Mouse (Mus musculus): ENCODE measurements around the gene Lsm10.

The Lsm10 gene

GRCm38 (mm10) chr4:126096464-126097111 lies at the start of gene Lsm10:
Gene Lsm10 (plus strand): TSS chr4:126096623.
- DNase-seq (ENCODE audit: low spot score), result peak; percentile 84

- peak; percentile 75 for DNase-seq (ENCODE audit: low spot score)
Observed at GRCm38 (mm10) chr4:126046851-126047585, 49.4 kb upstream of the Lsm10 start, which contains the start of gene Mrps15. Gene Mrps15 (plus strand): TSS chr4:126046925.

GRCm38 (mm10) chr4:126051617-126052016 lies 44.8 kb upstream of the Lsm10 start:
- DNase-seq (ENCODE audit: low spot score), result no peak

DNA sequence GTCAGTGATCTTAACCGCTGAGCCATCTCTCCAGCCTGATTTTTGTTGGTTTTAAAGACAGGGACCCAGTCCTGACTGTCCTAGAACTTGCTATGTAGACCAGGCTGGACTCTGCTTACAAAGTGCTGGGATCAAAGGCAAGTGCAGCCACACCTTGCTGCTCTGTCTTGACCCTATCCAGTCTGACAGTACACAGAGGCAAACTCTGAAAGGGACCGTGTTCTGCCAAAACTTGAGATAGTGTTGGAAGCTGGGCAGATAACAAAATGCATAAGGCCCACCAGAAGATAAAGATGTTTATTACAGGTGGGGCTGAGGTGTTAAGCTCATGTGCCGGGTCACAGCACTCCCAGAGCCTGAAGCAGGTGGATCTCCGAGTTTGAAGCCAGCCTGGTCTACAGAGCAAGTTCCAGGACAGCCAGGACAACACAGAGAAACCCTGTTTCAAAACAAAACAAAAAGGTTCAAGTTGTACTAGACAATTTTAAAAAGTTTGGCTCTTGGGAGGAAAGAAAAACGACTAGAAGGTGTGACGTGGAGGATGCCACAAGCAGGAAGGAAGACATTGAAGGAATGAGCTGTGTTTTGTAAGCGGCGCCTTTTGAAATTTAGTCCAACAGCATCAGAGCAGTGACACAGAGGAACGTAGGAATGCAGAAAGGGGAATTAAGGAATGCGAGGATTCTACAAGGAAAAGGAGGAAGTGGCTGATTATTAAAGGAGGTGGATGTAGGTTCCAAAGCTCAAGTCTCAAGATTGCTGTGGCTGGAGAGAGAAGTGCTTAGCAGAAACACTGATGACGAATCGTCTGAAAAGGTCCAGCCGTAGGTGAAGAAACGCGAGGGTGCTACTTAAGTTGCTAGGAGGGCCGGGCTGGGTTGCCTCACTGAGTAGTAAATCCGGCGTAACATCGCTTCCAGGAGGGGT lies 39.0 kb upstream of the Lsm10 start:
- no peak for DNase-seq (ENCODE audit: low spot score)

DNA sequence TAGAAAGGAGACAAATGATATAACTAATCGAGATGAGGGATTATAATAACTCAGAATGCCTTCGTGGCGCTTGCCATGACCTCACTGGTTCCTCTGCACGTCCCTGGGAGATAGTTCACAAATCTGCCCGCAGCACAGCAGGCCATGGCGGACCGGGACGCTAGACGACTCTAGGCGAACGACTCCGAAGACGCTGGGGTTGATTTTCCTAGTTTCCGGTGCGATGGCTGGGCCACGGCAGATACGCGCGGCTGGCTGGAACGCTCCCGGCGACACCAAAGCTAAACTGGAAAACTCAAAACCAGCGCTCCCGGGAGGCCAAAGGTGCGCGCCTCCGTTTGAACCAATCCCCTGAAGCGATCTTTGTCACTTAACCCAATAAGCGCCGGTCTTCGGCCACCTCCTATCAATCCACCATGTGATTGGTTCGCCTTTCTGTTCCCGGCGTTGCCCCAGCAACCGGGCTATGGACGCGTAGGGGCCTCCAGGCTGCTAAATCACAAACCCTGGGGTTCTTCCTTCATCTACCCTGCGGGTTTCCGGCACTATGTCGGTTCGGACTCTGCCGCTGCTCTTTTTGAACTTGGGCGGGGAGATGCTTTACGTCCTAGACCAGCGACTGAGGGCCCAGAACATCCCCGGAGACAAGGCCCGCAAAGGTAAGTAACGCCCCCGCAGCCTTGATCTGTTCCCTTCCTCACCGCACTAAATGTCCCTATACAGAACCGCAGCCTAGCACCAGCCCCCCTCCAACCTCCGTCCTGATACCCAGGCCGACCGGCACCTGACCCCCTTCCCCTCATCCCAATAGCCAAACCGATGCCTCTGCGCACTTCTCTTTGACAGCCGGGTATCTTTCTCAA lies 38.1 kb upstream of the Lsm10 start, which contains the start of gene Oscp1:
Gene Oscp1, plus strand, starts transcription at position 432 of the 863 bp plus-strand sequence.
- peak; percentile 81 for DNase-seq (ENCODE audit: low spot score)

DNA sequence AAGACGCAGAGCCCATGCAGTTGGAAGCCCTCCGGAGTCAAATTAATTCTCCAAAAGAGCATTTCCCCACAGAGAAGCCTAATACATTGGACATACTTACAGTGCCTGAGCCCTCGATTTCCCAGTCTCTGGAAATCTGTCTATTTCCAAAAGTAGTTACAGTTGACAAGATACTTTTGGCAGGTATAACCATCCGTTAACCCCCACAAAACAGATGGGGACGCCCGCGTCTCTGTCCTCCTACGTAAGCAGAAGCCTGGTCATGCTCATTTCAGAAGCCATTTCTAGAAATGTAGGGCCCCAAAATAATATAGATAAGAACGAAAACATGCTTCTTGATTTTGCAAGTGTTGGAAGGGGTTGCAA lies 37.4 kb upstream of the Lsm10 start:
- no peak for DNase-seq (ENCODE audit: low spot score)

DNA sequence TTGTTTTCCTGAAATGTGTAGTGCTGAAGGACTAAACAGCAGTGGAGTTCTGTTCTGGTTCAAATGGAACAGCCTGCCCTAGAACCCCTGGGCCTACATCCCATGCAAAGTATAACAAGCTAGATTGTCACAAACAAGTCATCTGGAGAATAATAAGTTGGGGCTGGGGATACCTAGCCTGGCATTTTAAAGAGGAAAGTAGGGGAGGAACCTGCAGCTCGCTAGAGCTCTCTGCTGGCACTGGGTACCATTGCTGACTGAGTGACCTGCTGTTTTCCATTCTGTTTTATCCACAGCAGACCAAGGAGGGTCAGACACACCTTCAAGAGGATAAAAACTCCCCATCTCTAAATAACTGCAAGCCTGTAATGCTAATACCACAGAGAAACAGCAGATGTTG lies 33.6 kb upstream of the Lsm10 start:
- DNase-seq (ENCODE audit: low spot score), result no peak

DNA sequence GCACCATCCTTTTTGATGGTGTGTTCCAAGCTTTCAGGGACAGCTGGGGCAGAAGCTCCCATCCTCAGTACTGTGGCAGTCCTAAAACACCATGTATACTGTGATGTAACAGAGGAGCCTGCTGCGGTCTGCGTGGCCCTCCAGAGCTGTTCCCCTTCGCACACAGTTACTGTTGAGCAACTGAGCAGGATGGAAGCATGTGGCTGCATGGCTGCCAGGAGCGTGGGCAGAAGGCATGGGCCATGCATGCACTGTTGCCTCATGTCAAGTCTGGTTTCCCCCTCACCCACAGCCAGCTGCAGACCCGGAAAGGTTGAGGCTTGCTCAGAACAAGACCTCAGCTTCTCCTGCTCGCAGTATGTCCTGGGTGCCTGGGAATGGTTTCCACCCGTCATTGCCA lies 31.2 kb upstream of the Lsm10 start:
- DNase-seq (ENCODE audit: low spot score), result no peak

GRCm38 (mm10) chr4:126067401-126068077 lies 28.9 kb upstream of the Lsm10 start:
- no peak for DNase-seq (ENCODE audit: low spot score)

DNA sequence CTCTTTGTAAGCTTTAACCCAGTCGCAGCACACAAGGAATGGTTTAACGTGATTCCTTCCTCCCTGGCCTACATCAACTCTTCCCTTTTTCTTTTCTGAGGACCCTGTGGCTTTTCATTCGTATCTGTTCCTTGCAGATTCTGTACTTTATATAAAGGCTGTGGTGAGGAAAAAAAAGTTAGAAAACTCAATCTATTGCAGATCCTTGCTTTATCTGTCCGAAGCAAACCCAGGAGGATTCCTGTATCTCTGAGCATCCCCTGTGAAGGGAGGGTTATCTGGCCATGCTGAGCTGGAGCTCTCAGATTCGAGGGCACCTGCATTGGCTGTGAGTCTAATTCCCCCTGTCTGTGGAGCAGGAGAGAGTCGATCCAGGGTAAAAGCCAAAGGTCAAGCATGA lies 27.6 kb upstream of the Lsm10 start:
- DNase-seq (ENCODE audit: low spot score), result no peak

GRCm38 (mm10) chr4:126077833-126078232 lies 18.6 kb upstream of the Lsm10 start:
- no peak for DNase-seq (ENCODE audit: low spot score)

- DNase-seq (ENCODE audit: low spot score), result no peak
Observed at GRCm38 (mm10) chr4:126079266-126079665, 17.2 kb upstream of the Lsm10 start.

DNA sequence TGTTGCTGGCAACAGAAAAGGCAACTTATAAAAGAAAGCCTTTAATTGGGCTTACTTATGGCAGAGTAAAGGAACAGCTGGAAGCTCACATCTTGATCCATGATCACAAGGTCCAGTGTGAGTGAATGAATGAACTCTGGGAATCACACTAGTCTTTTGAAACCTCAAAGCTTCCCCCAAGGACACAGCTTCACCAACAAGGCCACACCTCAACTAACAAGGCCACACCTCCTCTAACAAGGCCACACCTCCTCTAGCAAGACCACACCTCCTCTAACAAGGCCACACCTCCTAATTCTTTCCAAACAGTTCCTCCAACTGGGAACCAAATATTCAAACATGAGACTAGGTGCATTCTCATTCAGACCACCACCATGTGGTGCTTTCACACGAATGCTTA lies 14.8 kb upstream of the Lsm10 start:
- no peak for DNase-seq (ENCODE audit: low spot score)

GRCm38 (mm10) chr4:126083021-126083420 lies 13.4 kb upstream of the Lsm10 start:
- no peak for DNase-seq (ENCODE audit: low spot score)

GRCm38 (mm10) chr4:126084382-126084781 lies 12.0 kb upstream of the Lsm10 start:
- DNase-seq (ENCODE audit: low spot score), result no peak

DNA sequence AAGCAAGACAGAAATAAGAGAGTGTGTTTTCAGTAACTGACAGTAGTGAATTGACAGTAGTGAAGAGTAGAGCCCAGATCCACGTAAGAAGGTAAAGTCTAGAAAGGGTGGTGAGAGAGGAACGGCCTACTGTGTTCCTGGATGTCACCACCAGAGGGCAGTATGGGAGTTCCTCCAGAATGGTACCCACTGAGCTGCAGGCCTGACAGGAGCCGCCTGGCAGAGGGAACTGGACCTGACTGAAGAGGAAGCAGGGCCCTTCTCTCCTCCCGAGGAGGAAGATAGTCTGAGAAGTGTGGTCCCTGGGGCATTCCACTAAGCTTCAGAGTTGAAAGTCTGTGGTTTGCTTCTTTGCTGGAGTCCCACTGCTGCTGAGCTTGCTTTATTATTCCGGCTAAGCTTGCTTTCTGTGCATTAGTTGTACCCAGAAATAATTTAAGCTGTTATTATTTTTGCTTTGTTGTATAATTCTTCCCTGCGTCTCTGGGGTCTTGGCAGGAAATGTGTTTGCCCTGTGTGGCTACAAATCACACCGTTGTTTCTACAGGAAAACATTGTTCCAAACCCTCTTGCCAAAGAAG lies 10.3 kb upstream of the Lsm10 start:
- peak; percentile 75 for DNase-seq (ENCODE audit: low spot score)

GRCm38 (mm10) chr4:126090101-126090847 lies 6.1 kb upstream of the Lsm10 start:
- no peak for DNase-seq (ENCODE audit: low spot score)

DNA sequence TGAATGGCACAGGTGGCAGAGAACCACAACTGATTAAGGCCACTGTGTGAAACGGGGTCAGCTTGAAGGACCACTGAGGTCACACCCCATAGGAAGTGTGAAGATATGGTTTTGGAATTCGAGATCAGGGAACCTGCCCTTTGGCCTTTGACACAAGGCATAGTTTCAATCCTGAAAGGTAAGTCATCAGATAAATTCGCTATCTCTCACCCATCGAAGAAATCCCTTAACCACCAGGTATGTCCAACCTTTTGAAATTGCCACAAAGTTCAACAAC lies 5.6 kb upstream of the Lsm10 start:
- DNase-seq (ENCODE audit: low spot score), result no peak

DNA sequence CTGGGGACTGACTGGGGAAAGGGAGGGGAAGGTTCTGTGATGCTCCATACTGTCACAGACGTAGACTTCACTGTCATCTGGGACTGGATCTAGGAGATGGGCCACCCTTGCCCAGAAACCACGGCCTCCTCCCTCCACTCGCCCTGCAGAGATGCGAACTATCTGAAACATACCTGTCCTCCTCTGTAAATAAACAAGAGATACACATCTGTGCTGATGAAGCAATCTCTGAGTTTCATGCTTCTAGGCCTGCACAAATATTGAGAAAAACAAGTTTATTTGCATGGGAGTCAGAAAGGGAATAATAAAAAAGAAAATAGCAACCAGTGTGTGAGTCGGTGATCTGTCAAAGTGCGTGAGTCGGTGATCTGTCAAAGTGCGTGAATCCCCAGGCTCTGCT lies 4.5 kb upstream of the Lsm10 start:
- DNase-seq (ENCODE audit: low spot score), result no peak
